Mouse (Mus musculus) liver, adult 2 months (tissue): ENCODE data around the gene Catsperz. TPM values are rescaled to one million over a fixed set of nuclear protein-coding genes. Genes with fewer than 3 reads are reported as not detected.

Experiments used
- DNase-seq: peaks from one replicate; pipeline ENCODE4 v3.0.0-alpha.2; 2011; ENCODE audit warnings: low read depth, low spot score; ENCODE audit errors: extremely low read depth
- H3K27ac ChIP-seq: fragments of 200-500 bp; replicated peaks from 2 replicates; pipeline ENCODE4 v1.5.1; 2012; ENCODE audit warnings: low read depth, mild to moderate bottlenecking, control low read depth, inconsistent platforms, low read length; ENCODE audit not compliant: insufficient read depth
- H3K27me3 ChIP-seq: fragments of 200-500 bp; 2 replicates; pipeline ENCODE4 v1.6.1; 2012; ENCODE audit warnings: mild to moderate bottlenecking, moderate library complexity, low read length, inconsistent platforms; ENCODE audit not compliant: control insufficient read depth, insufficient read depth
- H3K36me3 ChIP-seq: fragments of 200-500 bp; 2 replicates; pipeline ENCODE4 v1.6.1; 2012; ENCODE audit warnings: low read length, inconsistent platforms; ENCODE audit not compliant: control insufficient read depth, insufficient read depth
- H3K4me1 ChIP-seq: fragments of 200-500 bp; 2 replicates; pipeline ENCODE4 v1.6.1; 2011; ENCODE audit warnings: low read length; ENCODE audit not compliant: control insufficient read depth, insufficient read depth
- H3K4me3 ChIP-seq: fragments of 200-500 bp; 2 replicates; pipeline ENCODE4 v1.5.1; 2011; ENCODE audit warnings: low read depth, mild to moderate bottlenecking, control low read depth, low read length, moderate library complexity; ENCODE audit not compliant: insufficient read depth
- H3K79me2 ChIP-seq: fragments of 200-500 bp; 2 replicates; pipeline ENCODE4 v1.6.1; 2012; ENCODE audit warnings: inconsistent platforms, mild to moderate bottlenecking, low read length, moderate library complexity; ENCODE audit not compliant: control insufficient read depth, insufficient read depth
- H3K9ac ChIP-seq: fragments of 200-500 bp; 2 replicates; pipeline ENCODE4 v1.6.1; 2012; ENCODE audit warnings: low read depth, mild to moderate bottlenecking, control low read depth, inconsistent platforms, low read length
- CTCF ChIP-seq: fragments of 200-500 bp; IDR thresholded peaks from 2 replicates; pipeline ENCODE4 v1.5.1; 2011; ENCODE audit warnings: low read depth, low read length, control low read depth
- POLR2A ChIP-seq: fragments of 200-500 bp; IDR thresholded peaks from 2 replicates; pipeline ENCODE4 v1.6.1; 2011; ENCODE audit warnings: low read length, control low read depth; ENCODE audit not compliant: insufficient read depth; ENCODE audit errors: extremely low read depth
- whole genome bisulfite sequencing: fragments of 180-500 bp; shearing (Covaris S2); methylation state at CpG from one replicate; pipeline ENCODE4 v1.1.7; 2018; 5-methylcytosine and 5-hydroxymethylcytosine counted together
- polyA plus RNA-seq: library from polyadenylated mRNA; depleted of rRNA; stranded (reverse); fragments of >200 nt; gene quantifications from 2 replicates; pipeline ENCODE4 v1.2.3, GENCODE M21; 2012
- total RNA-seq: library from RNA; depleted of rRNA; stranded (reverse); fragments of >200 nt; gene quantifications from 2 replicates; pipeline ENCODE4 v1.2.3, GENCODE M21; 2014

The Catsperz gene
- total and polyA plus RNA-seq, 2 experiments = not detected

DNA sequence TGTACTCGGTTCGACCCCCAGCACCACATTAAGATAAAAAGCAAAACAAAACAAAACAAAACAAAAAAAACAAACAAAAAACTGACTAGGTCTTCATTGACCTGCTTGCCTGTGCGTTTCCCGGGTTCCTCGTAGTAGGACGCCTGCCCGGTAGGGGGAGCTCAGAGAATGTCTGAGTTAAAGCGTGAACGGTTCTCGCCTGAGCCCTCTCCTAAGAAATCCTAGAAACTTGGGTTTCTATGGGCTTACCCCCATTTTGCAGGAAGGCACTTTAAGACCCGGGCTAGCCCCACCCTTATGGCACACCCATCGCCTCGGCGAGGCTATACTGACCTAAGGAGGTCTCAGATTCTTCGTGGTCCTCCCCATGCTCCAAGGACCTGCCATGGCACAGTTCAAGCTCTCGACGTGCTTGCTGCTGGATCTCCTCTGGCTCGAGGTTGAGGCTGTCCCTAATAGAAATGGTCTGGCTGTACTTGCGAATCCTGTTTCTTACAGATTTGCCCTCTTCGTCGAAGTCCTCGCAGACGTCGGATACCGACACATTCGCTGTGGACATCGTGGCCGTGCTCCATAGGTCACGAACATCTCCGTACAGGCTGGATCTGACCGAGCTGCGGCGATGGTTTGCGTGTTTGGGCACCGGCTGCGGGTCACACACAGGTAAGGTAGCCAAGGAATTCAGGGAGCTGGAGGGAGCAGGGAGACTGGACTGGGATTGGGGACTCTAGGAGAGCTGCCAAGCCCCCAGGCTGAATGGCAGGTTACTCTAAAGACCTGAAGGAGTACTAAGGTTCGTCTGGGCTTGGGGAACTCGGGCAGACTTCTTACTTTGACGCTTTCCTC is 496 bp downstream of the Catsperz start:
- DNase-seq = peak; percentile 65
- WGBS = 4% methylated on average over 39 of the region's 39 CpGs
- no peaks in the 10 kb centered on the region for H3K36me3 ChIP-seq
- H3K9ac ChIP-seq = no peak overlapping the region; the same call in 1 of the 2 replicates
- no peak overlapping the region for H3K27ac ChIP-seq
- no peaks in the 10 kb centered on the region for H3K27me3 ChIP-seq
- peaks cover 19% of the 10 kb centered on the region for H3K4me1 ChIP-seq
- TF ChIP-seq CTCF (peak; percentile 89), POLR2A (no peak)
- H3K79me2 ChIP-seq = no peaks in the 10 kb centered on the region; the same call in 1 of the 2 replicates
- no peak overlapping the region for H3K4me3 ChIP-seq

DNA sequence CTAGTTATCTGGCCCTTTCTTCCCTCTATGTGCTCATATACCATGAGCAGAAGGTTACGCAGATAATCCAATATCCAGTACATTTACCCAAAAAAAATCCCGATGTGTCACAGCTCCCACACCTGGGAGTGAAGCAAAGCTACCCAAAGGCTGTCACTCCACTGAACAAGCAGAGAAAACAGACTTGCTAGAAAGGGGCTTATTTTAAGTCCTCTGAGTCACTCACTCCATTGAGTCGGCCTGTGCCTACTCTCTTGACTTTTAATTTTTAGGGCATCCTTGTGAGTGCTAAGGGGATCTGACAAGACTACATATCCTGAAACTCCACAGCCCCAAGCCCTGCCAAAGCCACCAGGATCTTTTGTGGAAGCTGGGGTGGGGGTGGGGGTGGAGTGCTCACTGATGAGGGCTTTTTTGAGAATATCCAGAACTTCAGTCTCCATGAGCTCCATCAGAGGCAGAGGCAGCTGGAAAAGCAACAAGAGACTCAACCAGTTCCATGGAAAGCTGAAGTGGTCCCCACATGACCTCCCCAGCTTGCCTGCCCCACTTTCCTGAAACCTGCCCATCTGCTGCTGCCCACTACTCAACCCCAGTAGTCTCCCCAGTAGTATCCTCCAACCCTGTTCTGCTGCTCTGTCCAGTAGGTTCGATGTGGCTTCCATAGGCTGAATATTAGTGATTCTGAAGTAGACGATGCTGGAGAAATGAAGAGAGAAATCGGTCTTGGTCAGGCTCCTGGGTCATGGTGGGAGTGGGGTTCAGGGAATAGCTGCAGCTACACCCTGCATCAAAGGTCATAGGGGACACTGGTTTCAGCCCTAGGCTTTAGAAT is 2.1 kb downstream of the Catsperz start:
- no peak for DNase-seq
- no peaks in the 10 kb centered on the region for H3K27me3 ChIP-seq
- no peak overlapping the region for H3K4me3 ChIP-seq
- peaks cover 2% of the 10 kb centered on the region; the same call in 1 of the 2 replicates for H3K36me3 ChIP-seq
- no peak overlapping the region for H3K27ac ChIP-seq
- no peak overlapping the region; the same call in 1 of the 2 replicates for H3K9ac ChIP-seq
- TF ChIP-seq CTCF (no peak), POLR2A (no peak)
- 76% methylated on average over 6 of the region's 6 CpGs for WGBS
- H3K4me1 ChIP-seq = peaks cover 31% of the 10 kb centered on the region
- no peaks in the 10 kb centered on the region; the same call in 1 of the 2 replicates for H3K79me2 ChIP-seq

DNA sequence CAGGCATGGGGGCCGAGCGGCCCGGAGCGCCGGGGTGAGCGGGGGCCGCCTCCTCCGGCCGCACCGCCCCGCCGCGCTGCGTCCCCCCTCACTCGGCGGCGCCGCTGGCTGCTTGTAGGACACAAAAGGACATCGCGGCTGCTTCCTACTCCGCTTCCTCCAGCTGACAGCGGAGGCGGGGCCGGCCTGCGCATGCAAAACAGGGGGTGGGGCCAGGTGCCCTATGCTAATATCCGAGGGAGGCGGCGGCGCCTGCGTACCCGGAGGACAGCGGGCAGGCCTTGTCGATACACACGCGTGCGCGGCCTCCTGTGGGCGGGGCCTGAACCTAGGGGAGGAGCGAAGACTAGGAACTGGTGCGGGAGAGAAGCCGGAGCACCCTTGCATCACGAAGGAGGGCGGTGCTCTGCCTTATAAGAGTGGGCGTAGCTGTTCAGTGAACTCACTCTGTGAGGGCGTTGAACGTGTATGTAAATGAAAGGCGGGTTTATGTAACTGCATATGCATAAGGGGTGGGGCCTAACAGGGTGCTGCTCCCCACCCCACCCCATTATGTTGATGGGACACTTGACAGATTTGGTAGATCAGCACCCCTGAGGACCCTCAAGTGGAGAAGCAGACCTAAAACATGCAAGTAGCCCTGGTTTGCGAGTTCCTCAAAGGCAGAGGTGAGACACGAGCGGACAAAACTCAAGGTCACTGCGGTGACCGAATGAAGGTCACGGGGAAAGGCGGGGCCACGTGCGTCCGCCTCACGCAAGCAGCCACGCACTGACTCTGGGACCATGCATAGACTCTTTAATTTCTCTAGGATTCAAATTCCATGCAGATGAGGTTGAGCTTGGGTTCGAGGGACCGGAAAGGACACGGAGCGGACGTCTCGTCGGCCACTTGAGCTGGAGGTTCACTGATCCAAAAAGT is 3.3 kb downstream of the Catsperz start, which contains the start of gene Esrra:
Esrra (minus strand) TSS at position 167 of the 921 bp plus-strand sequence.
- DNase-seq = peak; percentile 99
- no peaks in the 10 kb centered on the region; the same call in 1 of the 2 replicates for H3K79me2 ChIP-seq
- peaks cover 2% of the 10 kb centered on the region; the same call in 1 of the 2 replicates for H3K36me3 ChIP-seq
- TF ChIP-seq CTCF = no peak
- peak; percentile 86 for TF ChIP-seq POLR2A
- peaks cover 36% of the 10 kb centered on the region for H3K4me1 ChIP-seq
- H3K4me3 ChIP-seq = peak within 1 kb of the TSS; percentile 71
- H3K27ac ChIP-seq = peak within 1 kb of the TSS; percentile 84
- H3K27me3 ChIP-seq = no peaks in the 10 kb centered on the region
- WGBS = under 1% methylated on average over 66 of the region's 66 CpGs
- H3K9ac ChIP-seq = peak within 1 kb of the TSS; percentile 74

DNA sequence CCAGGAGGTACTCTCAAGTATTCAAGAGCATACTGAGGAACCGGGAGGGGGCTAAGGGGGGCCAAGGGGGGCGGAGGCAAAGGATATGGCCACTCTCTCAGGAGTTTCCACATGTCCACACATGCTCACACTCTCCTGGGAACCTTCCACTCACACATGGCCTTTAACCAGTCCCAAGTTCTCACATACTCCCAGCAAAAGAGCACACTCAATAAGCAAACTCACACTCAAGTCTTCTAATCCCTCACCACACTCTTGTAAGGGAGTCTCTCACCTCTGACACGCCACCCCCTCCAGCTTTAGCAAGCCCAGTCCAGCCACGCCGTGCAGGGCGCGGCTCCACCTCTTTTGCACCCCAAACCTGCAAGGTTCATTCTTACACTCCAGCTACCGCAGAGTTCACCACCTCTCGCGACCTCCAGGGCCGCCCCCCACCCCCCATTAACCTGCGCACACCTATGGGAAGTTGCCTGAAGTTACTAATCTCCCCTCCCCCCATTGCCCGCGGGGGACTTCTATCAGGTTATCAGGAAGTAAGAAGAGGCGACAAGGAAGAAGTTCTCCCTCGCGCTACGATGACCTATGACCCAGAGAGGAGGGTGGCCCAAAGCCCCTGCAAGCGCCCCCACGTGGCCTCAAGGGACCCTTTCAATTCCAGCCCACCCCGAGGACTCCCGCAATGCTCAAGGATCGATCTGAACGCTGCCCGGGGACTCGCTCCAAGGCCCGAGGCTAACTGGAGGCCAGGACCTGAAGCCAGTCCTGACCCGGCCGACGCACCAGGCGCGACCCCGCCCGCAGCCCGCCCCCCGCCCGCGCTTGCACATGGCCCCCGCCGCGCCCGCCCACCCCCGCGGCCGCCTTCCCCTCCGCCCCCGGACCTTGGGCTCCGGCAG is 4.2 kb downstream of the Catsperz start:
- WGBS = 1% methylated on average over 48 of the region's 48 CpGs
- DNase-seq = peak; percentile 62
- peak overlapping the region; percentile 70 for H3K27ac ChIP-seq
- peaks cover 2% of the 10 kb centered on the region; the same call in 1 of the 2 replicates for H3K36me3 ChIP-seq
- TF ChIP-seq POLR2A (0 out of 2 replicates have a peak, but pooled peaks have one; percentile 42), CTCF (no peak)
- peak overlapping the region; percentile 74 for H3K9ac ChIP-seq
- H3K4me1 ChIP-seq = peaks cover 36% of the 10 kb centered on the region
- peak overlapping the region; percentile 71 for H3K4me3 ChIP-seq
- H3K79me2 ChIP-seq = peaks cover 5% of the 10 kb centered on the region; the same call in 1 of the 2 replicates
- H3K27me3 ChIP-seq = no peaks in the 10 kb centered on the region
